Mouse (Mus musculus) heart, postnatal 0 days (tissue): ENCODE measurements around the gene Arl13a.

ENCODE experiments used
- CTCF ChIP-seq: IDR thresholded peaks from 2 replicates; pipeline ENCODE4 v1.5.1; 2016; ENCODE audit warnings: antibody characterized with exemption, control low read depth, low read depth
- EP300 ChIP-seq: IDR thresholded peaks from 2 replicates; pipeline ENCODE4 v1.6.1; 2016; ENCODE audit warnings: antibody characterized with exemption, low read depth

GRCm38 (mm10) chrX:134158151-134158550, 29.1 kb upstream of the Arl13a start:
- TF ChIP-seq EP300 (no peak), CTCF (no peak)
